Mouse (Mus musculus): ENCODE measurements around the gene Pan3.

DNA sequence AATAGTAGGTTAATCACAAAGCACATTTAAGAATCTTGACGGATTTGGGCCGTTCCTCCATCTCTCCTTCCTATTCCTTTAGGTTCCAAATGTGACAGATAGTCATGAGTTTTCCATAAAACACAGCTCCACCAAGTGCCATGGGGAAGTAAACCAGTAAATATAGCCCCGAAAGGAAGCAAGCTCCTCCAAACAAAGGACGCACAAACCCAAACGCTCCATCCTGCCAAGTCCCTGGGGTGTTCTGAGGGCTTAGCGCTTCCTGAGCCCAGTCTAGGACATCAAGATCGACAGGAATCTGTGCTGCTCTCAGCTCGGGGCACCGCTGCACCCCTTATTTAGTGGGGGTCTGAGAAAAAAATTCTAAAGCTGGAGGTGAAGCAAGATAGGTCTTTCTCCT, 154.7 kb downstream of the Pan3 start:
- TF ChIP-seq CTCF (IDR thresholded peaks at IDR 0.05; ENCODE audit: low read depth, low read length) (no peak), POLR2A (IDR thresholded peaks at IDR 0.05; ENCODE audit: insufficient read depth, low read length) (no peak)
